Mouse (Mus musculus) E14TG2a.4 (cell line): ENCODE results near the gene Magi1.
"Not testable (repeated sequence)": the region's sequence is repeated elsewhere in the genome, so short reads cannot be mapped to it uniquely, and the experiment has no call there.

Source experiments
- H3K27me3 ChIP-seq: 2 replicates; pipeline ENCODE4 v1.6.1; 2014; ENCODE audit warnings: low read length, control low read depth; ENCODE audit not compliant: insufficient read depth
- H3K36me3 ChIP-seq: 2 replicates; pipeline ENCODE4 v1.6.1; 2014; ENCODE audit warnings: low read length, control low read depth; ENCODE audit not compliant: insufficient read depth
- H3K4me1 ChIP-seq: replicated peaks from 2 replicates; pipeline ENCODE4 v1.6.1; 2014; ENCODE audit warnings: low read depth, low read length, control low read depth
- H3K4me3 ChIP-seq: replicated peaks from 2 replicates; pipeline ENCODE4 v1.5.1; 2014; ENCODE audit warnings: mild to moderate bottlenecking, low read length
- H3K9me3 ChIP-seq: 2 replicates; pipeline ENCODE4 v1.6.1; 2014; ENCODE audit warnings: low read length, control low read depth
- CTCF ChIP-seq: conservative IDR thresholded peaks from 2 replicates; pipeline ENCODE4 v1.5.1; 2014; ENCODE audit warnings: low read length
- NANOG ChIP-seq: IDR thresholded peaks from 2 replicates; pipeline ENCODE4 v1.6.1; 2014; ENCODE audit warnings: borderline replicate concordance, low read length, mixed read lengths
- POU5F1 ChIP-seq: IDR thresholded peaks from 2 replicates; pipeline ENCODE4 v1.6.1; 2014; ENCODE audit warnings: low read length, borderline replicate concordance

Magi1 gene

DNA sequence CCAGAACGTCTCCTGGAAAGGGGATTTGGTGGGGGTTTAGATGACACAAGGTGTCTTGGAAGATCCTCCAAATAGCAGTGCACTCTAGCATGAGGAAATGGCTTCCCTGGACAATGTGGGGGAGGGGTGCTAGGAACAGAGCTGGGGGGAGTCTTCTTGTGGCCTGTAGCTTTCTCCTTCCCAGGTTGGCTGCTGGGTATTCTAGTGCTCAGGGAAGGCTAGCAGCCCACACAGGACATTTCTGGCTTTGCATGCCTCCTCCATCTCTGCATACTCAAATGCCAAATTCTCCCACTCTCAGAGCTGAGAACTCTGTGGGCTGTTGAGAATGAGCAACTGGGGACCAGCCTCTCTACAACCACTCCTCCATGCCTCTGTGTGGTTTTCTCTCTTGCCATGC, 622.6 kb downstream of the Magi1 start:
- TF ChIP-seq NANOG (no peak), CTCF (no peak), POU5F1 (no peak)
- no peaks in the 10 kb centered on the region for H3K36me3 ChIP-seq
- H3K4me1 ChIP-seq = peaks cover 22% of the 10 kb centered on the region
- H3K27me3 ChIP-seq = no peaks in the 10 kb centered on the region
- no peaks in the 10 kb centered on the region for H3K9me3 ChIP-seq
- H3K4me3 ChIP-seq = no peak overlapping the region

DNA sequence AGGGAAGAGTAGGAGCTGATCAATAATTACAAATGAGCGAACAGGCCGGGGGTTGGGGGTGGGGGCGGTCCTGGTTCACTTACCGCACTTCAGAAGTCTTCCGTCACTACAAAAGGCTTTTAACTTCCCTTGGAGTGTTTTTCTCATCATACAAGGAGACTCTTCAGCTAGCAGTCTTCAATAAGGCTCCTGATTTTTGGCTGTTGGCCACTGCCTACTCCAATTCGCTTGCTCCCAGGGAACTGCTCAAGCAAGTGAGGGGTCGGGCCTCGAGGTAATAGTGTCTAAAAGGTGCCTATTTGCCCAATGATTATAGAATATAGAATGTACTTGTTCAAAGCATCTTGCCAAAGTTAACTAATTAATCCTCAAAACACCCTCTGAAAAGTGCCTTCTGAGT, 624.2 kb downstream of the Magi1 start:
- no peak for TF ChIP-seq CTCF
- no peak for TF ChIP-seq NANOG
- TF ChIP-seq POU5F1 = no peak
- no peaks in the 10 kb centered on the region for H3K9me3 ChIP-seq
- H3K4me1 ChIP-seq = peaks cover 14% of the 10 kb centered on the region
- no peak overlapping the region for H3K4me3 ChIP-seq
- no peaks in the 10 kb centered on the region for H3K27me3 ChIP-seq
- H3K36me3 ChIP-seq = no peaks in the 10 kb centered on the region

DNA sequence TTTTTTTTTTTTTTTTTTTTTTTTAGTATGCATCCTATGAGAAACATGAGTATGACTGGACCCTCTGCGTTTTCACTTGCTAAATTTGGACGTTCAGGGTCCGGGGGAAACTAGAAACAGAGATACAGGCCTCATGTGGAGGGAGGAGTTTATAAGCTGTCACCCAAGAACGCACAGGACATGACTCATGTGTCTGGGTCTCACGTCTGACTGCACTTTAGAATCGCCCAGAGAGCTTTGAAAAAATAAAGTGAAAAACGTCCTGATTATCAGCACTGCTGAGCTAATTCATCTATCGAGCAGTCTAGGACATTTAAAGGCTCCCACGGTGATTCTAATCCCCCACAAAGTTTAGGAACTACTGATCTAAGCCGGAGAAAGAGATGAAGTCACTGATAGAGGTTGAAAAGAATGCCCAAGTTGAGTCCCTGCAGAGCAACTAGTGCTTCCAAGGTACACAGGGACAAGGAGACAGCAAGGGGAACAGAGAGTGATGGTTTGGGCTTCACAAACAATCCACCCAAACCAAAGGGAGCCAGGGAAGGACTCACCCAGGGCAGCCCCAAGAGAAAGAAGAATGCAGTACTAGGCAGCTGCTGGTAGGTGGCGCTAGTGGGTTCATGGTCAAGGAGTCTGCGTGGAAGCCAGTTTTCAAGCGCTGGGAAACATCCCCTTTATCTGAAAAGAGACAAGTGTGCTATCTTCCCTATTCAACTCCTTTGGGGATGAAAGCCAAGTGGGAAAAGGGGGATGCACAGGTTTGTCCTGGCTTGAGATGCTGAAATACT, 626.3 kb downstream of the Magi1 start:
- Histone ChIP-seq H3K27me3 (no peaks in the 10 kb centered on the region), H3K4me3 (no peak overlapping the region), H3K36me3 (no peaks in the 10 kb centered on the region), H3K4me1 (peaks cover 13% of the 10 kb centered on the region), H3K9me3 (no peaks in the 10 kb centered on the region)
- TF ChIP-seq CTCF = peak; percentile 87
- no peak for TF ChIP-seq NANOG

DNA sequence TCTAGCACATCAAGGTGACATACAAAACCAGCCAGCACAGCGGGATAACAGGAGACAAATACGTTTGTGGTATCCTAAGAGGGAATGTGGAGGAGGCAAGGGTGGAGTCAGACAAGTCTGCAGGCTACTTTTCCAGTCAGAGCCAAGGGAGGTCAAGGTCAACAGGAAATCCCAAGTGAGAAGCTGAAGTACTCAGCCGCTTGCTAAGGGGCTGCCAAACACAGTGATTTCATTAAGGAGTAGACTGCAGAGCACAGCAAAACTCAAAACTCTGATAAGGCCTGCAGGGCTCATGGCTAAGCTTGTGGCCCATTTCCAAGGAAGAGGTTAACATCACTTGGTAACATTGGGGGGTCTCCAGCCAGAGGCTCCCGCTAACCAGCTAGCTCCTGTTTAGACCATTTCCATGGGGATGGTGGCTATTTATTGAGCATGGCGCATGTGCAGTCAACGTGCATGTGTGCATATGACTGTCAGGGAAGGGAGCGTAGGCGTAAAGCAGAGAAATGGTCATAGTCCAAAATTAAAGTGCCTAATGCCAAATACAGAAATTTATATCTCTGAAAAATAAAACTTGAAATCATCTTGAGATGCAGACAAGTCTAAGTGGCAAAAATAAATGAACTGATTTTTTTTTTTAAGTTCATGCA, 635.0 kb downstream of the Magi1 start:
- no peaks in the 10 kb centered on the region for H3K9me3 ChIP-seq

DNA sequence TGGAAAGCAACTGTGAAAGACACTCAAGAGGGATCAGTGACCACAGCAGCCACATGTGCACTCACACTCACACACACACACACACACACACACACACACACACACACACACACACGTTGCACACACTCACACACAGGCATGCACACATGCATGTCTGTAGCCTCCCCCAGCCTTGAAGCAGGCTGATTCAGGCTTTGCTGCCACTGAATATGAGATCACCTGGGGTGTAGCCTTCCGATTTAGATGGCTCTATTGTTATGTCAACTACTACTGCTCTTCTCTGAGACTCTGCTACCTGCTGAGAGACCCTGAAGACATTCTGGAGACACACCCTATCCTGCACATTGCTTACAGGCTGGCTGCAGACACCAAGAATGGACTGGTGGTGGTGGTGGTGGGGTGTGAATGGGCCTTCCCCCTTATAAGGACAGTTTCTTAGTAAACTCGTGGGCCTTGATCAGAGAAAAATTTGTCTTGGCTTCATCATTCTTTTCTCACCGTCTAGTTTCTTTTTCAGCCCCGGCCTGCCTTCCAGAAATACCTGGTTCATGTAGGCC, 653.9 kb downstream of the Magi1 start:
- H3K4me1 ChIP-seq = peaks cover 40% of the 10 kb centered on the region
- H3K27me3 ChIP-seq, H3K9me3 ChIP-seq, H3K36me3 ChIP-seq: not testable (repeated sequence)
- peak; percentile 98 for TF ChIP-seq NANOG
- TF ChIP-seq POU5F1 = peak; percentile 80
- peak overlapping the region; percentile 35; the same call in 1 of the 2 replicates for H3K4me3 ChIP-seq

More for the DNA sequence above, 635.0 kb downstream of the Magi1 start:
- Histone ChIP-seq H3K27me3 (no peaks in the 10 kb centered on the region), H3K4me1 (peaks cover 28% of the 10 kb centered on the region), H3K4me3 (no peak overlapping the region), H3K36me3 (no peaks in the 10 kb centered on the region)
- TF ChIP-seq NANOG = 0 out of 2 replicates have a peak, but pooled peaks have one; percentile 7
- TF ChIP-seq CTCF = no peak

DNA sequence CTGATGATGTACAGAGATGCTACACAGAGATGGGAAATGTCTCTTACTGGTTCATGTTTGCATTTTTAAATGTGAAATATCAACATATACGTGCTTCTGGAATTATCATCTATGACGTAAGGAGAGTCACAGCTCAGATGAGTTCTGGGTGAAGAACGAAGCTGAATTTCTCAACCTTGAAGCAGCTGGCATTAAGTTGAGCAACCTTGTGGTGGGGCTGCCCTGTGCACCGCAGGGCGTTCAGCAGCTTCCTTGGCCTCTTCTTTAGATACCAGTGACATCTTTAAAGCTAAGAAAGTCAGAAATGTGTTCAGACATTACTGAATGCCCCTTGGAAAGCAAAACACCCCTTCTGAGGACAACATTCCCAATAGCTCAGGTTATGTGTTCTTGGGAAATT, 656.5 kb downstream of the Magi1 start:
- TF ChIP-seq CTCF (no peak), POU5F1 (no peak), NANOG (no peak)
- no peaks in the 10 kb centered on the region; the same call in 1 of the 2 replicates for H3K27me3 ChIP-seq
- H3K4me3 ChIP-seq = no peak overlapping the region
- no peaks in the 10 kb centered on the region for H3K9me3 ChIP-seq
- H3K4me1 ChIP-seq = peaks cover 44% of the 10 kb centered on the region
- H3K36me3 ChIP-seq = no peaks in the 10 kb centered on the region
